Mouse (Mus musculus) erythroblast, adult 5-6 weeks (primary cell): ENCODE results near the gene Sez6. TPM values are rescaled to one million over a fixed set of nuclear protein-coding genes. Genes with fewer than 3 reads are reported as not detected.

Experiments
- ATAC-seq: replicated peaks from 2 replicates; pipeline ENCODE4 v1.8.0; 2016; ENCODE audit warnings: moderate number of reproducible peaks, mild to moderate bottlenecking, moderate TSS enrichment, inconsistent platforms; ENCODE audit not compliant: poor library complexity, low FRiP score, severe bottlenecking
- total RNA-seq, 2 experiments: library from RNA; stranded (forward) in 1 of 2; stranded (reverse) in 1 of 2; fragments of 150-400 nt in 1 of 2; fragments of 200-764, 138-1000 nt in 1 of 2; gene quantifications; 2 replicates each; pipeline versions ENCODE4 v1.2.3 to v1.2.4; 2015 to 2017; ENCODE audit warnings: low replicate concordance in 2 of 2

Sez6 gene
- total RNA-seq (2015; ENCODE audit: low replicate concordance), result not detected in 2 replicates
- total RNA-seq (2017; ENCODE audit: low replicate concordance), result not detected in 2 replicates

DNA sequence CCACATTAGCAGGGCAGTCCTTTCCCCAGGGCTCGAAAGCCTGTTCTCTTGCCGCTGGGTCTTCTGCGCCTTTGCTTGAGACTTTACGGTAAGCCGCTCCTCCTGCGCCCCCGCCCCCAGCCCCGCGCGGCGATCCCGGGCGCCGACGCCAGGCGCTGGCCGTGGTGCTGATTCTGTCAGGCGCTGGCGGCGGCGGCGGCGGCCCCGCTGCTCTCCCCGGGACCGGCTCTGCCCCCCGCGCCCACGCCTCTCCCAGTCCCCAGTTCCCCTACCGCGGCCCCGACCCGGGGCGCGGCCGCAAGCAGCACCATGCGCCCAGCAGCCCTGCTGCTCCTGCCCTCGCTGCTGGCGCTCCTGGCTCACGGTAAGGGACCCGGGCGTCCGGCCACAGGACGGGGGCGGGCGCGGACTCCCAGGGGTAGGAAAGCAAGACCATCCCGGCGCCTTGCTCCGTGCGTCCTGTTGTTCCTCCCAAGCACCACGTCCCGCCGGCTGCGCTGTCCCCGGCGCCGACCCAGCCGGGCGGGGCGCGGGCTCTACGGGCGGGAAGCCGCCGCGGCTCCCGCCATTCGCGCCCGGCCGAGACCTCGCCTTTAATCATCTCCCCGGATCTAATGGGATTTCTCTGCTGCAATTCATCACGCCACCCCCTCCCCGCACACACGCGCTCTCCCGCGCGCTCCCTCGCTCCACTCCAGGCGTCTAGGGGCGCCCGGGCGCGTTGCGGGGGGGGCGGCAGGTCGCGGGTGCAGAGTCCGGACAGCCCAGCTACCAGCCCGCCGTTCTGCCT lies at the start of gene Sez6:
TSS of gene Sez6 (plus strand) at position 50 of the 790 bp plus-strand sequence.
- ATAC-seq, result no peak

DNA sequence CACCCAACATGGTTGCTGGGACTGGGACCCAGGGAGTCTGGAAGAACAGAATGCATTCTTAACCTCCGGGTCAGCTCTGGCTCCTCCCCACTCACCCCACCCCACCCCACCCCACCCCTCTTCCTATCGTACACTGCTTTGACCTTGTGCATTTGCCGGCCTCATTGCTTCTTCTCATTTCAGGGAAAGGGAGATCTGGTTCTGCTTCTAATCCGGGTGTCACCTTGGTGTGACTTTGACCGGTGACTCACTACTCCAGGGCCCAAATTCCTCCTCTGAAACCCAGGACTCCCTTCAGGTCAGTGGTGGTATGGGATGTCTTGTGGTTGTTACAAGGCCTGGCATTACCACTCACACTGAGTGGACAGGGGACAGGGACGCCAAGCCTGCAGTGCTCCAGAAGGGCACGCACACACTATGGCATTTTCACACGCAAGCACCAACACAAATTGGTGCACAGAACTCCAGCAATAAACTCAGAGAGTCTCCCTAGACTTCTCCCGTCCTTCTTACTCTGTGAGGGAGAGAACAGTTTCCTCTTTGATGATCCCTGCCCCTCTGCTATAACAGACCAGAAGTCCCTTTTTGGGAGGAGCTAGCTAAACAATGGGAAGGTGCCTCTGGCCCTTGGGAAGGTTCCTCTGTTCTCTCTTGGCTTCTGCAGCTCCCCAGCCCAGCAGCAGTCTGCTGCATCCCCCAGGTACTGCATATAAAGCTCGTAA lies 45.9 kb upstream of the Sez6 start:
- no peak for ATAC-seq

DNA sequence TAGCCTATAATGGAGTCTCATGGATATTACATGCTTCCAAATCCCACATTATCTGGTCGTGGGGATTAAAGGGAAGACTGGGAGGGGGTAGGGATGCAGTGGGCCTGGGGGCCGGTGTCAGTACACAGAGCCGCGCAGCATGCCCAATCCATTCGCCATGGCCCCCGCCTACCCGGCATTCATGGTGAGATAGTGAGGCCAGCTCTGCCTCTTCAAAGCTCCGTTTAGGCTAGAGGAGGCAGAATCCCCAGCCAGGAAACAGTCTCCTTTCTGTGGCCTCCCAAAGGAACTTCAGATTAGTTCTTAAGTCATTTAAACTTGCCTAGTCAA lies 45.4 kb upstream of the Sez6 start:
- ATAC-seq, result no peak

DNA sequence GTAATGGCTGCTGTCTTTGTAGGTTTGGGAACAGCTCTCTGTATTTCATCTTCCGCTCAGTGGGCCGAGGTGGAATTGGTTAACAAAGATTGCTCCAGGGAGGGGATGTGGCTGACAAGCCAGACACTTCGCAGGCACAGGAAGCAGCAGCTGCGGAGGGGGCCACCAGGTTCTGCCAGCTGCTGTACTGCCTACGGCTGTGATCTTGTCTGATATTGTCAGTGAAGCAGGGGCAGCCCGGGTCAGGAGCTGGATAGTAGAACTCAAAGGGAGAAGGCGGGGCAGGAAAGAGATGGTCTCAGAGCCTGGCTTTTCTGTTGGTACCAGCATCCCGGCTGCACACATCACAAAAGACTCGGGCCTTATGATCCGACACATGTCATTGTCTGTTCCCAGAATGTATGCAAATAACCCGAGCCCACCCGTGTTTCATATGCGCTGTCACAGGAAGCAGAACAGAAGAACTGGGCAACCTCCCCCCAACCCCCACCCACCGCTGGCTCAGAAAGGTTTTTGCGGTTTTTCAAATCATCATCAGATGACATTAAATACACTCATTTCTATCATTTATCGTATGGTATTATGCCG lies 43.1 kb upstream of the Sez6 start:
- no peak for ATAC-seq

DNA sequence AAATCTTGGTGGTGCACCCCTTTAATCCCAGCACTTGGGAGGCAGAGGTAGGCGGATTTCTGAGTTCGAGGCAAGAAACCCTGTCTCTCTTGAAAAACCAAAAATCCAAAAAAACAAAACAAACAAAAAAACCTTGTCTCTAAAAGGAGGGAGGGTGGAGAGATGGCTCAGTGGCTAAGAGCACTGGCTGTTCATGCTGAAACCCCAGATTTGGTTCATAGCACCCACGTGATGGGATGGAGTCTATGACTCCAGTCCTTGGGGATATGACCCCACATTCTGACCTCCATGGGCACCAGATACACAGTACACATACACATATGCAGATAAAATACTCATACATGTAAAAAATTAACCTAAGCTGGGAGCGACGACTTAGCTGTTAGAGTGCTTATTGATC lies 41.8 kb upstream of the Sez6 start:
- ATAC-seq, result no peak

DNA sequence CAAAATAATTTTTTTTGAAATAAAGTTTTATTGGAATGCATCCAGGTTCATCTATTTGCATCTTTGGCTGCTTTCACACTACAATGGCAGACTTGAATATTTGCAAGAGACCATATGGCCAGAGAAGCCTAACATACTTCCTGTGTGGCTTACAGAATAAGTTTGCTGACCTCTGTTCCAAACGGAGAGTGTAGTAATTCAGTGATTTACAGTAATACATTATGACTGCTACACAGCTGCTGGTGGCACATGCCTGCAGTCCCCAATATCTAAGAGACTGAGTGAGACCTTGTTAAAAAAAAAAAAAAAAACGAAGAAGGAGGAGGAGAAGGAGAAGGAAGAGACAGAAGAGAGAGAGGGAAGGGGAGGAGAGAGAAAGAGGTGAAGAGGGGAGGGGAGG lies 41.1 kb upstream of the Sez6 start:
- ATAC-seq, result no peak

DNA sequence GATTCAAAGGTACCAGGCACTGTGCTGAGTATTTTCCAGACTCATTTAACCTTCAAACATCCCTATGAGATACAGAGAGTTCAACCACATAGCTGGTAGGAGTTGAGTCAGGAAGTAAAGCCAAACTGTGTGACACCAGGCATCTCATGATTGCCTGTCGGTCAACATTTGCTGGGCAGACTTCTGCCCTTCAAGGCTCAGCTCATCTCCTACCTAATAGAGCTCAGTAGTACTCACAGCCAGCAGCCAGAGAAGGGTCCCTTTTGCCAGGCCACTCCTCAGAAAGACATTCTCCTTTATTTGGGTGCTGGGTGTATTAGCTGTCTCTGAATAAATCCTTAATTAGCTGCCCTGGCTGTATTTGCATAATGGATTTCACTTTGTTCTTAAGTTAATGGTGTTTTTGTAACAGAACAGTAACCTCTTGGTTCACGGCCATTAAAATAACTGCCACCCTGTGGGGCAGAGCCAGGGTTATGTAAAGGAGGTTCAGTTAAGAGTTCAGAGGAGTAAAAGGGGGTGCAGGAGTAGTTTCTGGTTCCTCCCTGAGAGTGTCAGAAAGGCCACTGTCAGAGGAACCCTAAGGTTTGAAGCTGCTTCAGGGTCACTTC lies 39.8 kb upstream of the Sez6 start:
- ATAC-seq, result no peak

DNA sequence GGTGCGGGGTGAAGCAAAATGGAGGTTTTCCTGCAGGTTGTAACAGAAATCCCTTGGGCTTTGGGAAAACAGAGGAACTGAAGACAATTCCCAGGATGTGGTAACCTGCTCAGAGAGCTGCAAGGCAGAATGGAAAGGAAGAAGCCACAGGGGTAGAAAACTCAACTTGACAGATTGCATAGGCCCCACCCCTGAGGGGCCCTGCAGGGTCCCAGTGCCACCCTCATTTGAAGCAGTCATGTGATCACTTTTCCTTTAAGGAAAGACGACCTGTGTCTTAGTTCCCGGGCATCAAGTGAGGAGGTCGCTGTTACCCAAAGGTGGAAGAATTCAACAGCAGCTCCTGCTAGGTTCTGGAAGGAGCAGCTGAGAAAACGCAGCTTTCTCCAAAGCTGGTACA lies 37.7 kb upstream of the Sez6 start:
- ATAC-seq, result no peak

DNA sequence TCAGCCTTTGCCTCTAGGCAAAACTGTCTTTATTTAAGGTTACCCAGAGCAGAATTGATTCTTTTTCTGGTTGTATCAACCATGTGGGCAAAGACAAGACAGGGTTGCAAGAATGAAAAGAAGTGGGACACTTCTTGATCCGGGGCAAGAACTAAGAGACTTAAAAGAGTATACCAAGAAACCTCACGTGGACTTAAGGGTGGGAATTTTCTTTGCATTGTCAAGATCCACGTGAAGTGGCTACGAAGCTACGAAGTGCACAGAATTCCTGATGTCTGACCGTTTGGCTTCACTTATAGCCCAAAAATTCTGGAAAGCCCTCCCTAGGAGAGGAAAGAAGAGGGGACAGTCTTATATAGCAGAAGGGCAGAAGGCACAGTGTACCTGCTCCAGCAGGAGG lies 37.3 kb upstream of the Sez6 start:
- ATAC-seq, result no peak

DNA sequence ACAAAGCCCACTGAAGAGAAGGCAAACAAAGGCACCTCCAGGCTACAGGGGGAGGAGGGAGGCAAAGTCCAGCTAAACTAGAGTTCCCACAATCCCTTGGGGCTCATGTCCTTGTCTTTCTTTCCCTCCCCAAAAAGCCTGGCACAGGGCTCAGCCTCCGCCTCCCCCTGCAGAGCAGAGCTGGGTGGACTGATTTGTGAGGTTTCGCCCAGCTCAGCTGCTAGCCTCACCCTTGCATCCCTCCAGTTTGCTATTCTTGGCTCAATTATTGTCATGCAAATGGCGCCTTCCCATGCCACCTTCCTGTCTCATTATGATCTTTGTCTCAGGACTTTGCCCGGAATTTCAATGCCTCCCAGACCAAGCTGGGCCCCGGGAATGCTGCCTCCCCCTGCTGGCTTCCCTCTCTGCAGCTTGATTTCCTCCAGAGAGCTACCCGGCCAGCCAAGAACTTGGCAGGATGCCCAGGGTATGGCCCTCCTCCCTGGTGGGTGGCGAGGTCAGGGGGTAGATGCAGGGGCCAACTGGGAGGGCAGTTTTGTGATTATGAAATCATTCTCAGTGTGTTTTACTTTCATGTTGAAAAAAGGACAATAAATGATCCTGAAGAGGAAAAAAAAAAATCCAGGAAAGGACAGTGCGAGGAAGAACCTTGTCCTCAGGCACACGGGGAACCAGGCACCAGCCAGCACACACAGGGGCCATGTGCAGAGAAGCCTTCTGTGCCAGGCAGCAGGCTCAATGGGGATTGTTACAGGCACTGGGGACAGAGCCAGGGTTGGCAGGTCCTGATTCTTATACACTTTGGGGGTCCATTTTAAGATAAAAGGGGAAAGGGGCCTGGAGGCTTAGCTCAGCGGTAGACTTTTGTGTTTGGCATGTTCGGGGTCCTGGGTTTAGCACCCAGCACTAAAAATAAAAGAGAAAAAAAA lies 36.5 kb upstream of the Sez6 start, which contains the start of gene Pipox:
TSS of gene Pipox (minus strand) at position 310 of the 932 bp plus-strand sequence.
- no peak for ATAC-seq

DNA sequence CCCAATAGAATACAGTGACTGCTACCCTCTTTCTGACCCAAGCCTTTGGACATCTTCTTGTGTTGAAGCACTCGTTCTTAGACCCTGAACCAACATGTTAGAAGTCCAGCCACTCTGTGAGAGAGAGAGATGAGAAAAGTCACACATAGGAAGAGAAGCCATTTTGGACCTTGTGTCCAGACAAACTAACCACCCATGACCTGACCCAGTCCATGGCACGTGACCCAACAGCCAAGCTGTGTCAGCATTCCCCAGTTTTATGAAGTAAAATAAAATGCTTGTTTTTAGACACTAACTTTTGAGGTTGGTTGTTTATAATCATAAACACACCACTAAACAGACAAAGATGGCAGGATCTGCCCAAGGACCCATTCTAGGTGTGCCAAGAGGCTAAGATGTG lies 35.6 kb upstream of the Sez6 start:
- ATAC-seq, result no peak

DNA sequence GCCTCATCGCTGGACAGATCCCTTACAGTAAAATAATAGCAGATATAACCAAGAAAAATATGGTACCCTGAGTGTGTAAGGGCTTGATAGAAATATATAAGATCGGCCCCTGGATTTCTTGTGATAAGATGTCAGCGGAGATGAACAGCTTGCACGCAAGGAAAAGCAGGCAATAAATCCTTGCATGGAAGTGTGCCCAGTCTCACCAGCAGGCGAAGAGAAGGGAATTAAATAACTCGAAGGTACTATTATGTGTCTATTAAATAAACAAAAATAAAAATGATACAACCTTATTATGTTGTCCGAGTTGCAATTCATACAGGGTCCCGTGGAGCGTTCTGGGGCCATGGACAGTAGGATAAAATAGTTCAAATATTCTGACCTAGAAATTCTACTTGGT lies 34.6 kb upstream of the Sez6 start:
- ATAC-seq, result no peak

DNA sequence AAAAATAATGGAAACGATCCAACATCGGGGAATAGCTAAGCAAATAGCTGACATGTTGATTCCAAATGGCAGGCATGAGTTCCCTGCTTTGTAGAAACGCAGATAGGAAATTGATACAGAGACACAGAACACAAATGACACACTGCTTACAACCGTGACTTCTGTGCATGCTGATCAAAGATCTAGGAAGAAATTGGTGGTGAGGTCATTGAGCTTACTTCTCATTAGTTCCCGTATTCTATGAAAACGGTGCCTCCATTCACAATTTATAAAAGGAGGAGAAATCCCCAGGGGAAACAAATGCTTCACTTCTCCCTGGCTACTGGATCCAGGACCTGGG lies 34.1 kb upstream of the Sez6 start:
- ATAC-seq, result no peak

DNA sequence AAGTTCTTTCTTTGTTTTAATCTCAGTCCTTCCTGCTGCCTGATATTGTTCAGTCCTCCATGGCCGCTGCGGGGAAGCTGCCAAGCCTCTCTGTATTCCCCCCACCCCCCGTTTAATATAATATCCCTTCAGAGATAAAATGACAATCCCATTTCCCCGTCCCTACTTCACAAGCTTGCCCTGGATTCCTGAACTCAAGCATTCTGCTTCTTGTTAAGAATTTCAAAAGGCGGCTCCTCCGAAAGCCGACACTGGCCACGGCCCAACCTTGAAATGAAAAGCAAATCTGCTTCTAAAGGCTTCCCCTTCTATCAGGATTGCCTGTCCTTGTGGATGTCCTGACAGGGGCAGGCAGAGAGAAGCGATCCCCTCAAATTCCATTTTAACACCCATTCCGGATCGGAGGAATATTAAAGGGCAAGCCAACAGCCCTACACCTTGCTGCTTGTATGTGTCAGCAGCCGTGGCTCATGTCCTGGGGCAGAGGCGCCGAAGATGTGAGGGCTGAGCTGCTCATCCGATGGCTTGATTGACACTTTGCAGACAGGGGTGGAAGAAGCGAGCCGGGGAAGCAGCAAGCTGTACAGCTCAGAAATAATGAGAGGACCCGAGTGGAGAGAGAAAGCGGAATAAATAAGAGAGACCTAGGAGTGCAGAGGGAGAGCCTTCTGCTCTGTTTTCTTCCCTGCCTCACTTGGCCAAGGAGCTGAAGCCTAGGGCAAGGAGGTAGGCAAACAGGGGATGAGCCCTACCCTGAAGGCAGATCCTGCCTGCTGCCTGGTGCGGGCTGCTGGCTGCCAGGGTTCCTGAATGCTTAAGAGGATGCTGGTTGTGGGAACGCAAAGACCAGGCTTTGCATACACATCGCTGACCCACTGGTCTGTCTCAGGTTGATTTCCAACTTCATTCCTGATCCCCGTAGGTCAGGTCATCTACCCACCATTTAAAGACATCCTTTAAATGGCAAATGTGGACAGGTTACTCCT lies 33.5 kb upstream of the Sez6 start:
- ATAC-seq, result no peak

DNA sequence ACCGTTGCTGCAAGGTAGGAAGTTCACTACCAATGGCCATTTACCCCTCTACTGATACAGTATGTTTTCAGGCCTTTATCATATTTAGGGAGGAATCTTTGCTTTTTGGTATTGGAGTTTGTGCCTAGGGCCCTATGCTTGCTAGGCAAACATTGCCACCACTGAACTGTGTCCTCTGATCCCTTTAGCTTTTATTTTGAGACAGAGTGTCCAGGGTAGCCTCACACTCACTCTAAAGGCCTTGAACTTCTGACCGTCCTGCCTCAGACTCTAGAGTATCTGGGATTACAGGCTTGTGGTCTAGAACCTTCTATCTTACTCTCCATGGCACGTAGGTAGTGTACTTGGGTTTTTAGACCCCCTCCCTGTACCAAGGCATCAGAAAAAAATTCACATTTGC lies 30.4 kb upstream of the Sez6 start:
- ATAC-seq, result no peak

DNA sequence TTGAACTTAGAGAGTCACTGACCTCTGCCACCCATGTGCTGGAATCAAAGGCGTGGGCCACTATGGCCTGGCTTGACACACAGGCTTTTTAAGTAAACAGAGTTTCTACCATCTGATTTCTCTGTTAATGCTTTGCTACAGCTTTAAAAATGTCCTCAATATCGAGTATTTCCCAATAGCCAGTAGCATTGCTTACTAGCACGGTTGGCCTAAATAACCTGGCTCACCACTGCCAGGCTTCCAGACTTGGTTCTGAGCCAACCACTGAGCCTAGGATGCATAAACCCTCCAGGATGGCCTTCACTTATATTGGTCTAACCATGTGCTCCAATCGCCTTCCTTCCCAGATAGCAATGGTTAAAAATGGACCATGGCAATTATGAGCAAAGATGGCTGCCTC lies 29.9 kb upstream of the Sez6 start:
- no peak for ATAC-seq

DNA sequence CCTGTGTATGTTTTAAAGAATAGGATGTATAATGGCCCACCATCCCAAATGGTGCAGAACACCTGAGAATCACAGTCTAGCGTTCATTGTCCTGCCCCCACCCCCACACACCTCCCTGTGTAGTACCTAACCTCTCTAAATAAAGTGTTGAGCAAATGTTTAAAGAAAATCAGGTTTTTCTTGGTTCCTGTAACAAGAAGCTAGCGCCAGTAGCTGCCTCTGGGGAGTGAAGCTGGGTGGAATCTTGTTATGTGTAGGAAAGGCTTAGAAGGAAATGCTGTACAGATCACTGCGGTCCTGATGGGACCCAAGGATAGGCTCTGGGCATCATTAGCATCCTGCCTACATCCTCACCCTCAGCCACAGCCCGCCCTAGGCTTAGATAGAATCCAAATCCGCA lies 29.2 kb upstream of the Sez6 start:
- no peak for ATAC-seq

DNA sequence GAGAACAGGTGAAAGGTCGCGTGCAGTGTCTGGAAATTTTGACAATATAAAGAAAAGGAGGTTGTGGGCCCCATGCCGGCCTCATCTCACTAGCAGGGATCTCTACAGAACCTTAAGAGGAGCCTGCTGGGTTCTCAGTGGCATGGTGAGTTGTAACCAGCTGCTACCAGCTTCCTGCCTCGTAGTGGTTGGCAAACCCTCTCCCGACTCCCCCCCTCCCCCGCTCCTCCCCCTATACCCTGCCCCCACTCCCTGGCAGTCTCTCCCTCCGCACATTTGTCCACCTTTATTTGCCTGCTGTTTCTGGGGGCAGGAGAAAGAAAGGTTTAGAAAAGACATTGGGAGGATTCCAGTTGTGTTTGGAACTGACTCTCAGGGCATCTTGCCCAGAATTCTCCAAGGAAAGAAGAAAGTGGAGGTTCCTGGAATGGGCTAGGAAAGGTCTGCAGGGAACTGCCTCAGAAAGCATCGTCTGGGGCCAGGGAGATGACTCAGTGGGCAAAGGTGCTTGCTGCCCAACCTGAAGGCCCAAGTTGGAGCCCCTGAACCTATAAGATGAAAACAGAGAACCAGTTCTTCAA lies 28.7 kb upstream of the Sez6 start:
- ATAC-seq, result no peak
